Mouse (Mus musculus): Measurements from ENCODE around the gene Postn.

Gene Postn

DNA sequence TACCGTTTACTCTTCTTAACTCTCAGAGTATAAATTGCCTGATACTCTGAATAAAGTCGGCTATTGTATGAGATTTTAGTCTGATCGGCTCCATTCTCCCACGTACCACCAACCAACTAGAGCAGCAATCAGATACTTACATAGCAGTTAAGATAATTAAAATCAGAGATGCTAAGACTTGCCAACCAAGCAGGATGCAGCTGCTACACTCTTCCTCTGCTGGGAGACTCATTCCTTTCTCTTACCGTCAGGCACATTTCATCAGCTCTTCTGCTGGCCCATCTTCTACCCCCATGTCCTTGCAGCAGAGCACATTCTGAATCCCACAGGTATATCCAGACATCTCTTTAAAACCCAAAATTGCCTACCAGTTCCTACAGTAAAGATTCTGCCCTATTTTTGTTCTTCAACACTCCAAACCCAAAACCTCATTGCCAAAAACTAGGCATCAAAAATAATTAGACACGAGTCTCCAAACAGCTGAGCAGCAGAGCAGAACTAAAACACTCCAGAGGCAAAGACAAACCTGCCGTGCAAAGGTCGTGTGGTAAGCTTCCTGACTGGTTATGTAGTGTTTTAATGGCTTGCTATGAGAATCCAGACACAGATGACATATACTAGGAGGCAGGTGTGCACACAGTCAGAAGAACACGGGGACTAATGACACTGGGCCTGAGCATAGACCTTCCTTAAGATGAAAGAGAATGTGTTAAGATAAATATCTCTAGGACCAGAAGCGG is 59.5 kb downstream of the Postn start:
- DNase-seq (ENCODE audit: low spot score in 2 of 2), result no peak

DNA sequence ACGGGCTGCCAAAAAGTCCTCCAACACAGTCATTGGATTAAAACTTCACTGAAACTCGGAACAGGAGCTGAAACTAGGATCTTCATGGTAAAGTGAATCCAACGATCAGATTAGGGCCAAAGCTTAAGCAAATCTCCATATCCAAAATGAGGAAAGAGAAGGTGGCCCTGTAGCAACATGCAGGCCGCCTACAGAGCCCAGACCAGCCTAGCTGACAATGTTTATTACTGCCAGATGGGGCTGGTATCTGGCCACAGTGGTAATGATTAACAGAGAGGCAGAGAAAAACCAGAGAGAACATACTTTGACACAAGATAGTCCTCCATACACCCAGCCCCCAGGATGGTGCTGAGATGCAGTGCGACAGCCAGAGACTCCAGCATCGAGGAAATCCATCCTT is 60.1 kb downstream of the Postn start:
- DNase-seq (ENCODE audit: low spot score in 2 of 2), result no peak

- DNase-seq (ENCODE audit: low spot score in 2 of 2), result no peak
These were observed 60.8 kb downstream of the Postn start for GRCm38 (mm10) chr3:54421666-54422065.

- DNase-seq (ENCODE audit: low spot score in 2 of 2), result peak in 1 of 2 experiments; percentile 2
These were observed 63.2 kb downstream of the Postn start for GRCm38 (mm10) chr3:54424146-54424545.

DNA sequence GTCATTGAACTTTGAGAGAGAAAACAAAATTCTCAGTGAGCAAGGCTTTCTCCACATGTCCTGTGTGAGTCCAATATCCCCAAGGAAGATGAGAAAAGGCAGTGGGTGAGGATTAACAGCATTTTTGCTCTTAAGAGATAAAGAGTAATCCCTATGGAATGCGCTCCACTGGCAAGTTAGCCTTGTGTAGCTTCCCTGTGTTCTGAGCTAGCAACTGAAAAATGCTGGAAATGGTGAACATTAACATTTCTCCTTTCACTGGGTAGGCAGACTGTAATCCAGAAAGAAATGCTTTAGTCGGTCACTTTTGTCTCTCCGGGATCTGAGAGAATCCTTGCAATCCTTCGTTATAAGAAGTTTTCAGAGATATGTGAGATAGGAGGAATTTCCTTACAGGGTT is 70.8 kb downstream of the Postn start:
- no peak for DNase-seq (ENCODE audit: low spot score in 2 of 2)

DNA sequence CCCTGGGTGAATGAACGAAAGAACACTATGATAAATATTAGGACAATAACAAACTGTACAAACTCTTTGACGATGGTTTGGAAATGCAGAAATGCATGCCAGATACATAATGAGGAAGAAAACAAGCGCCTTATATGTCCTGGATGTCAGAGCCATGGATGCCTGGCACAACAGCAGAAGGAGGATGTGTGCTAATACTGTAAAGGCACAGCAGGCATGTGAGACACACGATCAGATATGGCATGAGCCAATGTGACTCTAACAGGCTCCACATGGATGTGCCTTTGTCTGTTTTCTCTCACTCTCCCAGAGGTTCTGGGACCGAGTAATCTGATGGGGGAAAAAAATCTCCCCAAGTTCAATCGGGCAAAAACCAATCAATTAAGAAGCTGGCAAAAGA is 71.3 kb downstream of the Postn start:
- DNase-seq (ENCODE audit: low spot score in 2 of 2), result no peak

GRCm38 (mm10) chr3:54432605-54433004 is 71.7 kb downstream of the Postn start:
- no peak for DNase-seq (ENCODE audit: low spot score in 2 of 2)

- no peak for DNase-seq (ENCODE audit: low spot score in 2 of 2)
These were observed 73.7 kb downstream of the Postn start for GRCm38 (mm10) chr3:54434571-54434970.

GRCm38 (mm10) chr3:54436373-54436964 is 75.6 kb downstream of the Postn start:
- no peak for DNase-seq (ENCODE audit: low spot score in 2 of 2)

All from left cerebral cortex, adult 9 months (tissue).